Mouse (Mus musculus) heart, embryonic 14.5 days (tissue): ENCODE data around the gene Hmgcs1. TPM values are rescaled to one million over a fixed set of nuclear protein-coding genes. Genes with fewer than 3 reads are reported as not detected.
A peak's percentile ranks its signal among the peaks of the same experiment; 100 is the strongest.
"Not testable (repeated sequence)": the region's sequence is repeated elsewhere in the genome, so short reads cannot be mapped to it uniquely, and the experiment has no call there.

Experiments
- ATAC-seq: fragments of 200-750 bp; cut with Nextera tagmentation; 2 replicates; pipeline ENCODE4 v1.8.0; 2017; ENCODE audit warnings: low read depth, moderate TSS enrichment; ENCODE audit not compliant: insufficient number of reproducible peaks, insufficient read depth, low FRiP score
- H3K27ac ChIP-seq, 2 experiments: fragments of 200-500 bp in 1 of 2; fragments of 300-500 bp in 1 of 2; sonication (generic) in 1 of 2; replicated peaks in 1 of 2; 2 replicates each; pipeline ENCODE4 v1.5.1; 2012 to 2014; ENCODE audit warnings: low read depth in 2 of 2, low read length in 2 of 2, control low read depth in 1 of 2, mild to moderate bottlenecking in 1 of 2, mixed read lengths in 1 of 2; ENCODE audit not compliant: control insufficient read depth in 1 of 2, insufficient read depth in 1 of 2
- H3K27me3 ChIP-seq: fragments of 300-500 bp; sonication (generic); 2 replicates; pipeline ENCODE4 v1.6.1; 2014; ENCODE audit warnings: mild to moderate bottlenecking, low read length, control low read depth; ENCODE audit not compliant: control insufficient read depth, insufficient read depth
- H3K36me3 ChIP-seq: fragments of 300-500 bp; sonication (generic); 2 replicates; pipeline ENCODE4 v1.6.1; 2014; ENCODE audit warnings: mild to moderate bottlenecking, control low read depth, low read length, mixed read lengths; ENCODE audit not compliant: control insufficient read depth, insufficient read depth
- H3K4me1 ChIP-seq, 2 experiments: fragments of 200-500 bp in 1 of 2; fragments of 300-500 bp in 1 of 2; sonication (generic) in 1 of 2; 2 replicates each; pipeline ENCODE4 v1.6.1; 2012 to 2014; ENCODE audit warnings: low read length in 2 of 2, control low read depth in 1 of 2, mixed read lengths in 1 of 2; ENCODE audit not compliant: control insufficient read depth in 2 of 2, insufficient read depth in 2 of 2
- H3K4me2 ChIP-seq: fragments of 300-500 bp; sonication (generic); 2 replicates; pipeline ENCODE4 v1.6.1; 2014; ENCODE audit warnings: mild to moderate bottlenecking, low read length
- H3K4me3 ChIP-seq, 2 experiments: fragments of 200-500 bp in 1 of 2; fragments of 300-500 bp in 1 of 2; sonication (generic) in 1 of 2; 2 replicates each; pipeline ENCODE4 v1.5.1; 2012 to 2014; ENCODE audit warnings: low read length in 2 of 2, mild to moderate bottlenecking in 2 of 2, control low read depth in 1 of 2, low read depth in 1 of 2, moderate library complexity in 1 of 2; ENCODE audit not compliant: control insufficient read depth in 1 of 2, insufficient read depth in 1 of 2
- H3K9ac ChIP-seq: fragments of 300-500 bp; sonication (generic); 2 replicates; pipeline ENCODE4 v1.6.1; 2014; ENCODE audit warnings: mild to moderate bottlenecking, low read length
- H3K9me3 ChIP-seq: fragments of 300-500 bp; sonication (generic); 2 replicates; pipeline ENCODE4 v1.6.1; 2016; ENCODE audit warnings: low read length, control low read depth; ENCODE audit not compliant: control insufficient read depth
- WGBS: fragments of 180-500 bp; shearing (Covaris S2); extraction: QIAGEN DNeasy Blood & Tissue Kit; methylation state at CpG from one replicate; pipeline ENCODE4 v1.1.7; 2014; 5-methylcytosine and 5-hydroxymethylcytosine counted together
- polyA plus RNA-seq: library from polyadenylated mRNA; unstranded; fragments of >200 nt; fragmentation: Nextera tagmentation; extraction: Ambion mirVana; gene quantifications from 2 replicates; pipeline ENCODE4 v1.2.1, GENCODE M21; 2014

The Hmgcs1 gene
- polyA plus RNA-seq, 1 experiment from 2014 or later = 76.9 TPM

DNA sequence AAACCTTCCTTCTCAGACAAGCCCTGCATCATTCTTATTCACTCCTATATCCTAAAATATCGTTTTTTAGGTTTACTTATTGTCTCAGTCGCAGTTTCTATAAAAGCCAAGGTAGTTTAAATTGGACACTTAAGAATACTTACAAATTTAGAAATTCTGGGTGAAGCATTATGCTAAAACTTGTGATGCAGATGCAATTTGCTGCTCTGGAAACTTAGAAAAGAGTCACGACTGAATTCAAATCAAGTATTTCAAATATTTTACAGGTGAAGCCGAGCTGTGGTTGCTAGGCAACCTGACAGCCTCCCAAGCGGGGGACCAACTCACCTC lies 505 bp upstream of the Hmgcs1 start:
- Histone ChIP-seq H3K4me1 (peaks cover 2 to 14% of the 10 kb centered on the region in 2 experiments), H3K9ac (peak overlapping the region; percentile 18), H3K4me2 (peak overlapping the region; percentile 65), H3K9me3 (no peaks in the 10 kb centered on the region), H3K27ac (no peak overlapping the region), H3K27me3 (no peaks in the 10 kb centered on the region), H3K36me3 (0 out of 2 replicates have a peak, but pooled peaks cover 2% of the 10 kb centered on the region), H3K4me3 (peak overlapping the region; percentile 26 to 93)
- 12% methylated on average over 5 of the region's 5 CpGs for WGBS
- ATAC-seq = no peak

DNA sequence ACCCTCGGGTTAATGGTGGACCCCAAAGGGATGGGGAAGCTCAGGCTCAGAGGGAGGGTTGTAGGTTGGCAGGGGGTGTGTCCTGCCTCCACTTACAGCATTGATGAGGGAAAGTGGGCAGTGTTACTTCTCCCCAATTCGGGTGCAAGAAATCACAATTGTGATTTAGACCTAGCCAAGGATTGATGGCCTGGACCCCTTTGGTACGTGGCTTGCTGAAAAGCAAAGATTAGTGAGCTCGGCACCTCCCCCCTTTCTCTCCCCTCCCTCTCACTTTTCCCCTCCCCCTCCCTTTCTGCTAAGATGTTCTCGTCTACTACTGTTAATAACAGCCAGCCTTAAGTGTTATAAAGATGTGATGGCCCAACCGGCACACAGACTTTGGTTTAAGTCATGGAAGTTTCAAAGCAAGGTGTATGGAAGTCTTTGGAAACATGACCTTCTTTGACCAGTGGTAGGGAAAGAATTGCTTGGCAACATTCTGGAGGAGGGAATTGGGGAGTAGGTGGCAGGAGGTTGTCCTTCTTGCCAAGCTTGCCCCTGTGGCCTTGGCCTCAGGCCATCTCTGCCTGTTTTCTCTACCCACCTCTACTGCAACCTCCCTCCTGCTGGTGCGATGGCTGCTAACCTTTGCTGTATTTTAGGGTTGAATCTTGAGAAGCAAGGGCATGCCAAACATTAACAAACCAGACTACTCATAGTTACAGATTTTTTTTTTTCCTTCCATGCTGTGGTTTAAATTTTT lies 869 bp downstream of the Hmgcs1 start:
- Histone ChIP-seq H3K9me3 (no peaks in the 10 kb centered on the region), H3K9ac (peak overlapping the region; percentile 94), H3K4me1 (peaks cover 2 to 14% of the 10 kb centered on the region in 2 experiments), H3K4me2 (peak overlapping the region; percentile 82), H3K27me3 (no peaks in the 10 kb centered on the region), H3K27ac (peak overlapping the region; percentile 97 to 98), H3K36me3 (0 out of 2 replicates have a peak, but pooled peaks cover 2% of the 10 kb centered on the region), H3K4me3 (peak overlapping the region; percentile 93 to 100)
- WGBS = 10% methylated on average over 7 of the region's 7 CpGs
- ATAC-seq = no peak

DNA sequence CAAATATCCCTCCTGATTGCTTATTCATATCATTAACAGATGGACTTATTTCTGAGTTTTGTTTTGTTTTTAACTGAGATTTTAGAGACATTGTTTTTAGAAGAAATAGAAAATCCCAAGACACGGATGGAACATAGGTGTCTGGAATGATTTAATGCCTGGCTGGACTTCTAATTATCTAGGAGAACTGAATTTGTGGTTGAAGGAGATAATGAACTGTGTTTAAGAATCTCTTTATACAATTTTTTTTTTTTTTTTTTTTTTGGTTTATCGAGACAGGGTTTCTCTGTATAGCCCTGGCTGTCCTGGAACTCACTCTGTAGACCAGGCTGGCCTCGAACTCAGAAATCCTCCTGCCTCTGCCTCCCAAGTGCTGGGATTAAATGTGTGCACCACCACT lies 1.8 kb downstream of the Hmgcs1 start:
- H3K9me3 ChIP-seq, H3K27ac ChIP-seq, H3K36me3 ChIP-seq, ATAC-seq, H3K27me3 ChIP-seq: not testable (repeated sequence)
- Histone ChIP-seq H3K4me3 (peak overlapping the region in 1 of 2 experiments; percentile 93; a peak in 1 of 4 replicates), H3K9ac (peak overlapping the region; percentile 94), H3K4me1 (peaks cover 2 to 14% of the 10 kb centered on the region in 2 experiments), H3K4me2 (peak overlapping the region; percentile 82)
- 87% methylated on average over 3 of the region's 3 CpGs for WGBS

DNA sequence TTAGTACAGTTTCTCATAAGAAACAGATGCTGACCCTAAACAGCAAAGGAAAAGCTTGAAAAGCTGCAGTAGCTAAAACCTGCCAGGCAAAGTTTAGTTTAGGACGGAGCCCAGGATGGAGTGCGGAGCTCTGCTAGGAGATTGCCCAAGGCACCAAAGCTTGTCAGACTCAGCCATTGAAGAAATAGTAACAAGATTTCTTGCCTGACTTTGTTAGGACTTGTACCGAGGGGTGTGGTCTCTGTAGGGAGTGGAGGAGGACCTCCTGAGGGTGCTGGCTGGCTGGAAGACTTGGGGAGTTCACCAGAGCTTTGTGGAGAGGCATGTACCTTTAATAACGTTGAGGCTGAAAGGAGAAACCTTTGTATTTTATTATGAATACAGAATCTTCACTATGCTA lies 5.5 kb downstream of the Hmgcs1 start:
- no peak for ATAC-seq
- 72% methylated on average over 4 of the region's 4 CpGs for WGBS
- Histone ChIP-seq H3K9me3 (no peaks in the 10 kb centered on the region), H3K4me1 (peaks cover 2 to 14% of the 10 kb centered on the region in 2 experiments), H3K4me2 (no peak overlapping the region), H3K9ac (no peak overlapping the region), H3K4me3 (no peak overlapping the region), H3K27me3 (no peaks in the 10 kb centered on the region), H3K36me3 (peaks cover 20% of the 10 kb centered on the region), H3K27ac (no peak overlapping the region)

DNA sequence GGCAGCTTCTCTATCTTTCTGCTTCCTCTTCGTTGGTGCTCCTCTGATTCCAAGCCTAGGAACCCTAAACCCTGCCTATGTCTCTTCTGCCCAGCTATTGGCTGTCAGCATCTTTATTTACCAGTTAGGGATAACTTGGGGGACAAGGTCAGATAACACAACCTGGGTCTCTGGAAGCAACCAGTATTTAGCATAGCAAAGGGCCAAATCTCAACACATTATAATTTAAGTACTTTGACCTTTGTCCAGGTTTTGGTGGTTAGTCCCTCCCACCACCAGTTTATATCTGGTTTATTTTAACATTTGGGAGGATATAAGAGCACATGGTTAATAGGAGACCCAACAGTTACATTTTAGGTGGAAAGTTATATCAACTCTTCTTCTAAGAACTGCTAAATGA lies 6.3 kb downstream of the Hmgcs1 start:
- no peak overlapping the region for H3K9ac ChIP-seq
- H3K36me3 ChIP-seq = peaks cover 28% of the 10 kb centered on the region
- H3K4me3 ChIP-seq = no peak overlapping the region
- no peak for ATAC-seq
- H3K27ac ChIP-seq = no peak overlapping the region
- H3K4me2 ChIP-seq = no peak overlapping the region
- H3K9me3 ChIP-seq = no peaks in the 10 kb centered on the region
- H3K4me1 ChIP-seq = peaks cover 0 to 9% of the 10 kb centered on the region in 2 experiments
- H3K27me3 ChIP-seq = no peaks in the 10 kb centered on the region
- 82% methylated on average over 1 of the region's 1 CpGs for WGBS

DNA sequence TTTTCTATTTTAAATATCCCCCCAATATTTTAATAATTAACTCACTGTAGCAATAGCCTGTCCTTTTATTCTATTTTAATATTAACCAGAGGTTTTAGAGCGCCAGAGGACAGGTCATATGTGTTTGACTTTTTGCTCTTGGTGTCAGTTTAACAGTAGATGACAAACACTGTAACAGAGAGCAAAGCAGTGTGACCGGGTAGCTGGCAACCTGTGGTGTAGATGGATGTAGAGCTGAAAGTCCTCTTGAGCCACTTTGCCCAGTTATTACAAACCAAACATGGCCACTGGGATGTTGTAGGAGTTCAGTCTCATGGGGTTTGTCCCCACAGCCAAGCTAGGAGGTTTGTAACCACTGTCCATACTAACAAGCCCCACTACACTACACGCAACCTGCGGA lies 8.3 kb downstream of the Hmgcs1 start:
- H3K4me3 ChIP-seq = no peak overlapping the region
- WGBS = 94% methylated on average over 4 of the region's 4 CpGs
- H3K9me3 ChIP-seq = no peaks in the 10 kb centered on the region
- no peak overlapping the region for H3K4me2 ChIP-seq
- peaks cover 47% of the 10 kb centered on the region for H3K36me3 ChIP-seq
- H3K9ac ChIP-seq = no peak overlapping the region
- ATAC-seq = no peak
- H3K27me3 ChIP-seq = no peaks in the 10 kb centered on the region
- no peak overlapping the region for H3K27ac ChIP-seq
- no peaks in the 10 kb centered on the region; a peak in 1 of 4 replicates for H3K4me1 ChIP-seq

DNA sequence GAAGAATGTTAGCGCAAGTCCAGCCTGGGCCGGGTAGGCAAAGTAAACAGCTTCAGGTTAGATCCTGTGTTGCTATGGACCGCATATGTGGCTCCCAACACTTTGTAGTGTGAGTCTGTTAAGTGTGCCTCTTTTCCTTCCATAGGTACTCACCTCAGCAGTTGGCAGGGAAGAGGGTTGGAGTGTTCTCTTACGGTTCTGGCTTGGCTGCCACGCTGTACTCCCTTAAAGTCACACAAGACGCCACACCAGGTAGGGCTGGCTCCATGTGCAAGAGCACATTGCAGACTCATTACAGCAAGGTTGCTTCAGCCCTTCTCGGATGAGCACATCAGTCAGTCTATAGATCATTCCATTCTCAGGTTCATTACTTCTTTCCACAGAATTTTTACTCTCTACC lies 14.1 kb downstream of the Hmgcs1 start:
- no peak overlapping the region for H3K27ac ChIP-seq
- WGBS = 89% methylated on average over 7 of the region's 7 CpGs
- peaks cover 86% of the 10 kb centered on the region for H3K36me3 ChIP-seq
- no peaks in the 10 kb centered on the region for H3K27me3 ChIP-seq
- H3K9me3 ChIP-seq = no peaks in the 10 kb centered on the region
- no peak for ATAC-seq
- H3K4me1 ChIP-seq = peaks cover 0 to 4% of the 10 kb centered on the region in 2 experiments; a peak in 1 of 4 replicates
- H3K9ac ChIP-seq = no peak overlapping the region
- no peak overlapping the region for H3K4me3 ChIP-seq
- no peak overlapping the region for H3K4me2 ChIP-seq
